Mouse (Mus musculus) spleen, postnatal 14 days (tissue): ENCODE measurements around the gene Sdccag8.

Experiments used
- DNase-seq, 2 experiments: peaks; one replicate each; pipeline ENCODE4 v3.0.0; 2021 to 2022; ENCODE audit warnings: low spot score in 2 of 2

The Sdccag8 gene

DNA sequence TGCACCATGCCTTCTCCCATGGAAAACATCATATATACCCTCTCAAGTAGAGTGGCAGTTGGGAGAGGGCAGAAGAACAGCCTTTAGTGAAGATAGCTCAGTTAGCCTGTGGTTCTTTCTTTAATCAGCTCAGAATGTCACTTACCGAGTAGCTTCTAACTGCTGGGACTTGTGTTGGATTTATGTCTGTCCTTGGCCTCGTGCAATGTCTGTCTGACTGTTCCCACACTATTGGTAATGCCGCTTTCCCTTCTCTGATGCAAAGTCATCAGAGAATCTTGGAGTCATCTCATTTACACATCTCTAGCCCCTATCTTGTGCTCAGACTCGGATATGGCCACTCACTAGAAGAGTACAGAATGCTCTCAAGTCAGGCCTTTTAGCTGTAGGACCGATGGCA is 128.7 kb downstream of the Sdccag8 start:
- DNase-seq: no peak

GRCm38 (mm10) chr1:176943987-176944386 is 129.5 kb downstream of the Sdccag8 start:
- no peak for DNase-seq

GRCm38 (mm10) chr1:176944458-176945174 is 130.2 kb downstream of the Sdccag8 start:
- no peak for DNase-seq

- no peak for DNase-seq
These were observed 130.7 kb downstream of the Sdccag8 start for GRCm38 (mm10) chr1:176945175-176945540.

GRCm38 (mm10) chr1:176946031-176946795 is 131.8 kb downstream of the Sdccag8 start:
- no peak for DNase-seq

DNA sequence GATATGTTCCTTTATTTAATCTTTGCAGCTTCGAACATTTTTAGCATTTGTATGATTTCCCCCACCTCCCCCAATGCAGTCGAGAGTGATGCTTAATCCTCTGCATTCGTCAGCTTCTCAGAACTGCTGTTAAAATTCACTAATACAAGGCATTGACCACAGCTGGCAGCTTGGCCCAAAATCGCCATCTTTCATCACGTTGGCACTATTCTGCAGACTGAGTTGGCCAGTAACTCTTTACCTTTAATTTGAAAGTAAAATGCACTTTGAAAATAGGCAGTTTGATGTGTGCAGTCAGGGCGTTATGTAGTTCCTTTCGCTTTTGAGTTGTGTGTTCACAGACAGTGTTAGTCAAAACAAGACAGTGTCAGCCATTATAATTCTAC is 132.3 kb downstream of the Sdccag8 start:
- DNase-seq: no peak

- DNase-seq: no peak
These were observed 134.4 kb downstream of the Sdccag8 start for GRCm38 (mm10) chr1:176948861-176949260.

GRCm38 (mm10) chr1:176949320-176949719 is 134.9 kb downstream of the Sdccag8 start:
- no peak for DNase-seq

DNA sequence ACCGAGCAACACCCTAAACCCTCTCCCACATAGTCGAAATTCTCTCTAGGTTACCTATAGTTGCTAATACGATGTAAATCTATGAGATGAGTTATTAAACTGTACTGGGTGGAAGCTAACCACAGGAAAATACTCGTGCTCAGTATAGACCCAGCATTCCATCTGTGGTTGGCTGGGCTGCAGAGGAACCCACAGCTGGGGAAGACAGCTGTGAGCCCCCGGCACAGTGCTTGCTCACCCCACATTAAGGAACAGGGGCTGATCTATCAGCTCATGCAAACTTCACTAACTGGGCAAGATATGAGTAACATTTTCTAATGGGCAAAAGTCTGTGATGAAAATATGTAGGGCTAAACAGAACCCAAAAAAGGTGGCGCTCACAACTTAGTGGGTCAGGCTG is 135.6 kb downstream of the Sdccag8 start:
- no peak for DNase-seq

DNA sequence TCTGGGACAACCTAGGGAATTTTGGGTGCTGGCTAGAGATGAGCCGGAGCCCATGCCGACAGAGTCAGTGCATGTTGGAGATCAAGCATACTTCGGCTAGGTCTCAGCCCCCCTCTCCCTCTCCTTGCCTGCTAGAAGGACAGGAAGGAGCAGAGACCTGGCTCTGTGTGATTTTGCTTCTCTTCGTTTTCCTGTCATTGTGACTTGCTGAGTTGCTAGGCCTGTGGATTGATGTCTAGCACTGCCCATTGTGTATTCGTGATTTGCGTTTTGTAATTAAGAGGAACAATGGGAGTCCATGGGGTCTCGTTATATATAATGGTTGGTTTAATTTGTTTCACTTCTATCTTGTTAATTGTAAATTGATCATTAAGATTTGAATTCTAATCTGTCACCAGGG is 137.4 kb downstream of the Sdccag8 start:
- DNase-seq: no peak

DNA sequence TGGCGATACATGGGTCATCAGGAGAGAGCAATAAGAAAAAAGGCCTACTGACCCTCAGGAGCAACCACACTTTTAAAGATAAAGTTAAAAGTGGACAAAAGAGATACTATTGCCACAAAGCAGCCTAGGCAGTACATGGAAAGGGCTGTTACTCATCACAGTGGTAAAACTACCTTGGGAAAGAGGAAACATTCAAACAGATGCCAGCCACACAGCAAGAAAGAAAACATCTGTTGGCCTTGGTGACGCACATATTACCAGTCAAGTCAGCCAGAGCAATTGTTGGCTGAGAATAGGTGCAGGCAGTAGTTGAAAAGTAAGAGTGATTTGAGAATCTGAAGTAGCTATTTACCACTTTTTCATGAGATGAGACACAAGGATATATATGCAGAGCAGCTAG is 143.9 kb downstream of the Sdccag8 start:
- DNase-seq: no peak

GRCm38 (mm10) chr1:176961716-176962115 is 147.3 kb downstream of the Sdccag8 start:
- DNase-seq: no peak

GRCm38 (mm10) chr1:176962894-176963293 is 148.4 kb downstream of the Sdccag8 start:
- no peak for DNase-seq

GRCm38 (mm10) chr1:176967299-176967698 is 152.8 kb downstream of the Sdccag8 start:
- DNase-seq: no peak

DNA sequence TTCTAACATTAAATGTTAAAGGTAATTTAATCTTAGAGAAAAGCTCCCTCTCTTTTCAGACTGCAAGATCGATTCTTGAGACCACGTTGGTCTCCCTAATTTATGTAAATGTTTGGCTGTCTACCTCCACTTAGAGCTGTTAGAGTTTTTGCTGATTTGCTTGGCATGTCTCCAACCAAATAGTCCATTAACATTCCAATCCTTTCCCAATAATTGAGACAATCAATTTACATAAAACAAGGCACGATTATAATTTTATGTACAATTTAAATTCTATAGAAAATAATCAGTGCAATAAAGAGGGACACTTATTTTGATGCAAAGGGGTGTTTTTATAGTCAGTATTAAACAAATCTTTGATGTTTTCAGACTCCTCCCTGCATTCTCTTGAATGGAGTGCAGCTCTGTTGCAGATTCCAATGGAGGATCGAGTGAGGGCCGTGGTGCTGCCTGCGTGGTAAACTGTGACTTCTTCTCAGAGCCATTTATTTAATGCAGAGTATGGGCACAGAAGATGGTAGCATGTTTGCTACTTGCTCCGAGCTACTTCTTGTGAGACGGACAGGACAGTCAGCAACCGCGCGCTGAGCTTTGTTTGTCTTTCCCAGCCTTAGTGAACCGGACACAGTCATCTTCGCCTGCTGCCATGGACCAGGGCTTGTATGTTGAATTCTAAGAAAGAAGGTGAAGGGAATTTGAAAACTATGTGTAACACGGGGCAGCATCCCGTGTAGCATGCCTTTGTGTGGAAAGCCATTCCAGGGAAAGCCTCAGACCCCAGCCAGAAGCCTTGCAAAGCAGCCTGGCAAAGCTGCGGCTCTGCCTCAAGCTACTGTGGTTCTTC is 156.4 kb downstream of the Sdccag8 start:
- DNase-seq: no peak

- no peak for DNase-seq
These were observed 157.0 kb downstream of the Sdccag8 start for GRCm38 (mm10) chr1:176971479-176971797.

DNA sequence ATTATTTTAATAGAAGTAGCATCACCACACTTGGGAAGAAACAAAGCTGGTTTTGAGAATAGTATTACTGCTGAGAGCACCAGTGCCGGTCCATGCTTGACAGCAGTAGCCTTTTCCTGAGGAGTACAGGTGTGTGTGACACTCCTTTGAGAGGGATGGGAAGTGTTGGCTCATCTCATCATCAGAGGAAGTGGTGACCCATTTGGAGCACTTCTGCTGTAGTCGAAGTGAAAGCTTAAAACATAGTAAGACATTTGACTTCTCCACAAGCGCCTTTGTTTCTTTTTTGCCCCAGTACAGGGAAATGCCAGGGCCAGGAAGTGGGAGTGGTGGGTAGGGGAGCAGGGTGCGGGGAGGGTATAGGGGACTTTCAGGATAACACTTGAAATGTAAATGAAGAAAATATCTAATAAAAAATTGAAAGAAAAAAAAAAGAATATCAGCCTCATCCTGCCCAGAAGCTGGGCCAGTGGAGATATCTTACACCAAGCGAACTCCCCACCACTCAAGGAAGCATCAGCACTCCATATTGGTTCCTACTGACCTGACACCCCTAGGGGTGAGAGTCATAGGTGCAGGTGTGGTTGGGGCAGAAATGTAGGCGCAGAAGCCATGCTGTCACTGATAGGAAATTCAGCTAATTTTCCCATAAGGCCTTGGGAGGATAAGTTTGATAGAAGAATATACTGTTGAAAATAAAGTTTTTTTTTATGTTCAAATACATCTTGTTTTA is 159.1 kb downstream of the Sdccag8 start:
- no peak for DNase-seq

GRCm38 (mm10) chr1:176979235-176979634 is 164.8 kb downstream of the Sdccag8 start:
- no peak for DNase-seq

GRCm38 (mm10) chr1:176980140-176980539 is 165.7 kb downstream of the Sdccag8 start:
- no peak for DNase-seq

GRCm38 (mm10) chr1:176980801-176981400 is 166.4 kb downstream of the Sdccag8 start:
- no peak for DNase-seq

DNA sequence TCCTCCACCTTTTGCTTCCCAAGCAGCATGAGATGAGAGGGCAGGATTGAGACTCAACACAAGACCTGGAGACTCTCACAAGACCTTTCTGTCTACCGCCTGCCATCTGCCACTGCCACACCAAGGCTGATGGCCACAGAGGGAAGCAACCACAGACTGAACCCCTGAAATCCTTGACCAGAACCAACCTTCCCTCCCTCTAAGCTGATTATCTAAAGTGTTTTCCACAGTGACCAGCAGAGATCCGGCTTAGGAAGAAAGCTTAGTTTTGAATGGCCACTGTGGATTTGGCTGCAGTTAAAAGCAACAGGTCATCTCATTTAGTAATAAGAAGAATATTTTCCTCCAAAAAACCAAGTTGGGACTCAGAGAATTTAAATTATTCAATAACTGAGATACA is 167.1 kb downstream of the Sdccag8 start:
- no peak for DNase-seq

DNA sequence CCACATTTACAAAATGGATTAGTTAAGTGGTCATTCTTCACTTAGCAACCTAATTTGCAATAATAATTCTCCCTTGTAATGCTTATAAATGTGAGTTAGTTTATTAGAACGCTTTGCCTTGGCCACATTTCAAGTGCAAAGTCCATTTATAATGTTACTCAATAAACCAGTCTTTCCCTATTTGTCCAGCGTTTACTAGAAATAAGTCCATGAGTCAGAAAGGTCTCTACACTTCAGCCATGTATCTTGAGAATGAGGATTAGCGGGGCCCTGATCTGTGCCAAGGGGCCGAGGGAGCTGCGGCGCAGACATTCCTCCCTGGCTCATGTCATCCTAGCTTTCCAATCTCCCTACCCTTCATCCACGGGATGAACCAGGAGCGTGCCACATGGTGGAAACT is 168.2 kb downstream of the Sdccag8 start:
- DNase-seq: no peak
